Mouse (Mus musculus) v-Abl transformed pro-B cells (cell line): ENCODE results near the gene Fgd6.

ENCODE experiments used
- in situ Hi-C, 2 experiments: fragments of 400-800 bp; cut with MboI; formaldehyde crosslinking; loops; one replicate each; pipeline ENCODE4 v1.15.1; 2025; ENCODE audit not compliant: unreplicated experiment in 2 of 2

Gene Fgd6

GRCm38 (mm10) chr10:94038366-94039260 is 2.8 kb downstream of the Fgd6 start:
- in situ Hi-C loops: loop anchor here in 1 of 2 experiments (5.0 kb wide), 1 partner anchor 84 kb away; no protein-coding TSS in a partner anchor

DNA sequence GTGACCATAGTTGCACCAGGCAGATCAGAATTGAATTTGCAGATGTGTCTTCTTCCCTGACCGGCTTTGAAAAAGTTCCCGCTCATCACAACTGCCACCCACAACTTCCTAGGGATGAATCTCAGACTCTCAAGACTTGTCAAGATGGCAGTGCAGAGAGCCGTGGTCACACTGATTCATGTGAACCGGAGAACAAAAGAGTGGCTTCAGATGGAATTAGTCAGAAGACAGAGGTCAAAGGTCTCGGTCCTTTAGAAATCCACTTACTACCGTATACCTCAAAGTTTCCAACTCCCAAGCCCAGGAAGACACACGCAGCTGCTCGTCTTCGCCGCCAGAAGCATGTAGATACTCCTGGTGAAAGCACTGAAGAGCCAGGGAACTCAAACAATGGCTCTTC is 8.1 kb downstream of the Fgd6 start:
- in situ Hi-C loops: no loop called here

DNA sequence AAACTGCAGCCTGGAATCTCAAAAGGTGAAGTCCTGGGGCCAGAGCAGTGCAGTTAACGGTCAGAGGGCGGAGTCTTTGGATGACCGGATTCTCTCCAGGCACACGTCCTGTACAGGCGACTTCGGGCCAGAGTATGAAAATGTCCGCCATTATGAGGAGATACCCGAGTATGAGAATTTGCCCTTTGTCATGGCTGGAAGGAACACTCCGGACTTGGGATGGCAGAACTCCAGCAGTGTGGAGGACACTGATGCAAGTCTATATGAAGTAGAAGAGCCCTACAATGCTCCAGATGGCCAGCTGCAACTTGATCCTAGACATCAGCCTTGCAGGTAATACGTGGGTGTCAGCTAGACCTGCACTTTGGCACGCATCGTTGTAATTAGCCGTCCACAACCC is 9.5 kb downstream of the Fgd6 start:
- in situ Hi-C loops: no loop called here

DNA sequence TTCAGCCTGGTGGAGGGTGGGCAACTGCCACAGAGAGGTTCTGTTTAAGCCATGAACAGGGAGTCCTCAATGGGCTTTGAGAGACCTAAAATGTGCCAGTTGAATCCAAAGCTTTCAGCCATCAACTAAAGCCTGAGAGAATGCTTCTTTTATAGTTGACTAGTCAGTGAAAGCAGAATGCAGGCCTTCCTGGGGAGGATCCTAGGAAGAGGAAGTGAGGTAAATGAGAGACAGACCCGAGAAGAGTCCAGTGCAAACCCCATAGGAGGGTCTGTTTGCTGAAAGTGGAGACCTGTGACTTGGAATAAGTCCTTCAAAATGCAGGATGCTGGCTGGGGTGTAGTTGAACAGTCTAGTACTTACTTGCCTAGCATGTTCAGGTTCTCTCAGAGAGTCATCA is 11.2 kb downstream of the Fgd6 start:
- in situ Hi-C loops: no loop called here

- in situ Hi-C loops: no loop called here
Measured at GRCm38 (mm10) chr10:94047845-94048559, 12.2 kb downstream of the Fgd6 start.

GRCm38 (mm10) chr10:94049121-94049520 is 13.3 kb downstream of the Fgd6 start:
- in situ Hi-C loops: no loop called here

DNA sequence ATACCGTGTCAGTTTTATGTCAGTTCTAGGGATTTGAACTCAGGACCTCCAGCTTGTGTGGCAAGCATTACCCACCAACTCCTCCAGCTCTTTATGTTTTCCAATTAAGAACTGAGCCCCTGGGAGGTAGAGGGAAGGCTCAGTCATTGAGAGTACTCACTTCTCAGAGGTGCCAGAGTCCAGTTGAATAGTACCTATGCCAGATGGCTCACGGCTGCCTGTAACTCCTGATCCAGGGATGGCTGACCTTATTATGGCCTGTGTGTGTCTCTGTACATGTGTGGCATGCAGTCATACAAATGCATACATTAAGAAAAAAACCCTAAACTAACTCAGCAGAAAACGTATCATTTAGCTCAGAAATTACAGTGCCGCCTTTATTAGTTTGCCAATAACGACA is 14.9 kb downstream of the Fgd6 start:
- in situ Hi-C loops: no loop called here

DNA sequence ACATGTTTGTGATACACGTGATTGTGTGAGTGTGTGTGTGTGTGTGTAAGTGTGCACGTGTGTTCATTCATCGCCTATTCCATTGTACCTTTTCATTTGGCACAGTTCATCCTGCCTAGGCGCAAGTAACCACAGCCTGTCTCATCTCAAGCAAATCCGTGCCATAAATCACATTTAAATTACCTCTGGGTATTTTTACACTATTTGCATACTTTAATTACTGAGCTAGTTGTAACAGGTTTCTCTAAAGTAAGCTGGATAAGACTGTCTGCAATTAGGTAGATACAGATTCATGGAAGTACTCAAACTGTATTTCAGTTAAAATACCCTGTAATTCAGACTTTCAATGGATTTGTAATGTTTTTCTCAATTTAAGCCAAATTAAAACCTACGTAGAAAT is 20.7 kb downstream of the Fgd6 start:
- in situ Hi-C loops: no loop called here

- in situ Hi-C loops: no loop called here
Measured at GRCm38 (mm10) chr10:94059618-94060055, 23.8 kb downstream of the Fgd6 start.

- in situ Hi-C loops: no loop called here
Measured at GRCm38 (mm10) chr10:94060190-94060589, 24.4 kb downstream of the Fgd6 start.

GRCm38 (mm10) chr10:94062357-94062756 is 26.6 kb downstream of the Fgd6 start:
- in situ Hi-C loops: no loop called here

- in situ Hi-C loops: loop anchor here in 1 of 2 experiments (5.0 kb wide), 1 partner anchor 40 kb away; no protein-coding TSS in a partner anchor
Measured at GRCm38 (mm10) chr10:94066896-94067295, 31.1 kb downstream of the Fgd6 start.

- in situ Hi-C loops: loop anchor here in 1 of 2 experiments (5.0 kb wide), 1 partner anchor 39 kb away; no protein-coding TSS in a partner anchor
Measured at GRCm38 (mm10) chr10:94068701-94069100, 32.9 kb downstream of the Fgd6 start.

GRCm38 (mm10) chr10:94071641-94072040 is 35.8 kb downstream of the Fgd6 start:
- in situ Hi-C loops: no loop called here

GRCm38 (mm10) chr10:94072261-94072915 is 36.6 kb downstream of the Fgd6 start:
- in situ Hi-C loops: no loop called here

DNA sequence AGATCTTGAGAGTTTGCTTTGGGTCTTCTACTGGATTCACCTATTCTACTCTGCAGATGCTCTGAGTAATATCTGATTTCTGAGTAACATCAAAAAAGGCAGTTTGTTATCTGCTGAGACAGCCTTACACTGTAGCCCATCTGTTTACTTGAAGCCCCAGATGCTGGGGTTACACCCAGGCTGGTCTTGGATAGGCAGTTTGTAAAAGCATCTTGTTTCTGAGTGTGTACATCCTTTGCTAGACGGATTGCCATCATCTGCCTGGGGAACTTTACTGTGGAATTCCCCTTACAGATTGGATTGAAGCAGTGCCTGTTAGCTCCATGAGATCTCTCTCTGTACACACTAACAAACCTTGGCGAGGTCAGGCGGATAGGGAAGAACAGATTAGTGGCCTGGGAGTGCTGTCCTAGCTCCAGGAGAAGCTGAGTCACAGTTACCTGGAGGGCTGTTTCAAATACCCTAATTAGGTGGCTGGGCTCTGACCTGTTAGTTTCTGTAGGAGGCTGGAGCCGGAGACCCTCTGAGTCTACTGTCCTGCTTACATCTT is 37.2 kb downstream of the Fgd6 start:
- in situ Hi-C loops: no loop called here

DNA sequence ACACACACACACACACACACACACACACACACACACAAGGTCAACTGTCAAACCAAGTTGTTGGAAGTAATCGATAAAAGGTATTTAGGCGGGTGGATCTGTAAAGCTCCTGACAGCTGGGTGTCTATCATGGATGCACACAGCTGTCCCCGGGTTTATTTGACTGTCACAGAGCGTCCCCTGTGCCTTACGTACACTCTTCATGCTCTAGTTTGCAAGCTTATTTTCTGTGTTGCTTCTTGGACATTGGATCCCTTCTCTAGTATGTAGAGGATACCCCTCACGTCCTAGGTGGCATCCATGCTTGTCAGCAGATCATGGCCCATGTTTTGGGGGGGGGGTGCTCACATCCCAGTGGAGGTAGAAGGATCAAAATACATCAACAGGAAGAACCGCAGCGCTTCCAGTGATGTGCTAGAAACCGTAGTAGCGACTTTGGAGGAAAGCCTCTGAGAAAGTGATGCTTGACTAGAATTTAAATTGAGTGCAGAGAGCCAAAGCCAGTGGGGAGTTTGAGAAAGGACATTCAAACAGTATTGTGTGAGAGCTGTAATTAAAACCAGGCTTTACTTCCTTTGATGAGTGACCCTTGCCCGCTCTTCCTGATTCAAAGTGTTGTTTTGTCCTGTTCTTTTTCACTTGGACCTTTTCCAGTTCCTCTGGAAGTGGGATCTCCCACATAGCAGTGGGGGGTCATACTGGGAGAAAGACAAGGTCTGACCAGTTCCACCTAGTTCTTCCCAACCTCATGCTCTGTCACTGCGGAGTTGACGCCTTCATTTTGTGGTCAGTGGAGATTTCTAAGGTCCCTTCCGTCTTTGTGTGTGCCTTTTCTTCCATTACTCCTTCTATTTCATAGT is 41.4 kb downstream of the Fgd6 start:
- in situ Hi-C loops: no loop called here

DNA sequence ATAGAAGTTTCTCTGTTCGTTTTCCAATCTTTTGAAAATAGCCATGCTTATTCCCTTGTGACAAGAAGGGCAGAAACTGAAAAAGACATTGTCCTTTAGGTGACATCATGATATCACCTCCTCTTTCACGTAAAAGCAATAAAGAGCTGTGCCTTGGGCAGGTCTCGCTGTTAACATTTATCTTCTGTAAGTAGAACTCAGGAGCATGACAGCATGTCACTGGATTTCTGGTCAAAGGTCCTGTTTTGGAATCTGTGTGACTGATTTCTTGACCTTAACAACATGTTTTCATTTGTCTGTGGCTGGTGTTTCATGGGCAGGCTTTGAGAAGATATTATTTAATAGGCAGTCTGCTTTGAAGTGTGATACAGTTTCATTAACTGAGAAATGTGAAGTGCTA is 44.9 kb downstream of the Fgd6 start:
- in situ Hi-C loops: no loop called here

GRCm38 (mm10) chr10:94082040-94082734 is 46.4 kb downstream of the Fgd6 start:
- in situ Hi-C loops: no loop called here
